Mouse (Mus musculus) kidney, adult 2 months (tissue): ENCODE results near the gene Etv1.

Experiments used
- CTCF ChIP-seq: fragments of 200-500 bp; conservative IDR thresholded peaks from 2 replicates; pipeline ENCODE4 v1.5.1; 2011; ENCODE audit warnings: low read depth, mild to moderate bottlenecking, control low read depth, low read length, moderate library complexity, mixed read lengths; ENCODE audit not compliant: insufficient read depth, insufficient read length
- POLR2A ChIP-seq: fragments of 200-500 bp; IDR thresholded peaks from one replicate; pipeline ENCODE4 v1.6.1; 2011; ENCODE audit warnings: low read depth, low read length, control low read depth

DNA sequence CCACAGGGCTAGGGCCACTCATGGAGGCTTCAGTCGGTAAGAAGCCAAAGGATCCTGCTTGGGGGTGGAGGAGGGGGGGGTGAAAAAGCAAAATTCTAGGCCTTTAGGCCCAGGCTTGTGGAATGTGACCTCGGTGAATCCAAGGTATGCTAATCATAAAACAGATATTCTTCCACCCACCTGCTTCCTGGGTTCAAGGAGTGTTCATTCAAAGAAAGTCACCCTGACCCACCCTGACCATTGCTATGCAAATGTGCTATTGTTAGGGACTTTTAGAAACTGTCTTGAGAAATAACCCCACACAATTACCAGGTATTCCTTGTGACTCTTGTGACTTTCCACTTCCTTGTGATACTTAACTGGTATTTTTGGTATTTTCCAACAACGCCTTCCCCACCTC, 49.5 kb upstream of the Etv1 start:
- TF ChIP-seq POLR2A (no peak), CTCF (no peak)
